Mouse (Mus musculus): ENCODE results near the gene Tenm2. TPM values are rescaled to one million over a fixed set of nuclear protein-coding genes. Genes with fewer than 3 reads are reported as not detected.

Tenm2 gene
- polyA plus RNA-seq, 1 experiment: 0.32 TPM

- no peak for TF ChIP-seq POLR2A (IDR thresholded peaks at IDR 0.05; ENCODE audit: control insufficient read depth, low read depth, low read length)
- no peak for TF ChIP-seq CTCF (IDR thresholded peaks at IDR 0.05; ENCODE audit: control insufficient read depth, insufficient read depth, insufficient replicate concordance, low read depth, low read length)
- H3K4me3 ChIP-seq (ENCODE audit: control insufficient read depth, low read depth, low read length): no peak overlapping the region
- no peaks in the 10 kb centered on the region for H3K36me3 ChIP-seq (ENCODE audit: control insufficient read depth, insufficient read depth, low read length)
- no peaks in the 10 kb centered on the region for H3K27me3 ChIP-seq (ENCODE audit: control insufficient read depth, insufficient read depth, low read length)
- H3K4me1 ChIP-seq (ENCODE audit: control insufficient read depth, insufficient read depth, low read length): no peaks in the 10 kb centered on the region
- no peak overlapping the region for H3K27ac ChIP-seq (ENCODE audit: control insufficient read depth, insufficient read depth, low read depth, low read length)
Measured at GRCm38 (mm10) chr11:36214589-36214988, 1021.2 kb downstream of the Tenm2 start.

- Histone ChIP-seq H3K27ac (ENCODE audit: control insufficient read depth, insufficient read depth, low read depth, low read length) (no peak overlapping the region), H3K4me1 (ENCODE audit: control insufficient read depth, insufficient read depth, low read length) (no peaks in the 10 kb centered on the region), H3K27me3 (ENCODE audit: control insufficient read depth, insufficient read depth, low read length) (no peaks in the 10 kb centered on the region), H3K4me3 (ENCODE audit: control insufficient read depth, low read depth, low read length) (no peak overlapping the region), H3K36me3 (ENCODE audit: control insufficient read depth, insufficient read depth, low read length) (no peaks in the 10 kb centered on the region)
- TF ChIP-seq CTCF (IDR thresholded peaks at IDR 0.05; ENCODE audit: control insufficient read depth, insufficient read depth, insufficient replicate concordance, low read depth, low read length) (no peak), POLR2A (IDR thresholded peaks at IDR 0.05; ENCODE audit: control insufficient read depth, low read depth, low read length) (no peak)
Measured at GRCm38 (mm10) chr11:36204381-36204780, 1031.4 kb downstream of the Tenm2 start.

DNA sequence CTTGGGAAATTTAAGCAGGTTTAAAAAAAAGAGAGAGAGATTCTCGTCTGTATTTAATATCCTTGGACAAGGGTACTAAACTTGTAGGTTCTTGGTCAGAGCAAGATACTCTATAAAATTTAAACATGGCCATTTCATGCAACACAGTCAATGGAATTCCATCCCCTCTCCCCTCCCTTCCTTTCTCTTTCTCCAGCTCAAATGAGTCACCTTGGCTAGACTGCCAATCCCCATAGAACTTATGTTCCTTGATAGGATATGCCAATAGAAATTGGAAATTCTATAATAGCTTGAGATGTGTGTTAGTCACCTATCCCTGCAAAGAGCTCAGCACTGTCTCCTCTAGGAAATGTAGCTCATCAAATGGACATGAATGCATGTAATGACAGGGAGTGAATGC is 1031.9 kb downstream of the Tenm2 start:
- no peaks in the 10 kb centered on the region for H3K4me1 ChIP-seq (ENCODE audit: control insufficient read depth, insufficient read depth, low read length)
- TF ChIP-seq CTCF (IDR thresholded peaks at IDR 0.05; ENCODE audit: control insufficient read depth, insufficient read depth, insufficient replicate concordance, low read depth, low read length): no peak
- no peak for TF ChIP-seq POLR2A (IDR thresholded peaks at IDR 0.05; ENCODE audit: control insufficient read depth, low read depth, low read length)
- no peaks in the 10 kb centered on the region for H3K36me3 ChIP-seq (ENCODE audit: control insufficient read depth, insufficient read depth, low read length)
- no peaks in the 10 kb centered on the region for H3K27me3 ChIP-seq (ENCODE audit: control insufficient read depth, insufficient read depth, low read length)
- no peak overlapping the region for H3K4me3 ChIP-seq (ENCODE audit: control insufficient read depth, low read depth, low read length)
- H3K27ac ChIP-seq (ENCODE audit: control insufficient read depth, insufficient read depth, low read depth, low read length): no peak overlapping the region

DNA sequence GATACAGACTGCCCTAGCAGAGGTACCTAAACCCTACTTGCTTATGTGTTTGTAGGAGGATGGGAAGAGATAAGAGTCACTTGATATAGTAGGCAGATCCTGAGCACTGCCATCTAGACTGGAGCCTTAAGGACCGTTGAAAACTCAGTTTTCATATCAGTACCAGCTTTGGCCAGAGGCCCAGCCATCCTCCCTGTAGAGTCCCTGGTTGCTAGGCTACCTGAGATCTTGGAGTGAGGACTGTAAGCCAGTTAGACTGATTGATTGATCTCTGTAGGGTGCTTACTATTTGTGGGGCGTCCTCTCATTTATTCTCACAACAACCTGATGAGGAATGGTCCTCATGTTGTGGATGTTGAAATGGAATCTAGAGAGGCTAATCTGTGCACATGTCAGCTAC is 1041.4 kb downstream of the Tenm2 start:
- Histone ChIP-seq H3K27ac (ENCODE audit: control insufficient read depth, insufficient read depth, low read depth, low read length) (no peak overlapping the region), H3K4me1 (ENCODE audit: control insufficient read depth, insufficient read depth, low read length) (no peaks in the 10 kb centered on the region), H3K4me3 (ENCODE audit: control insufficient read depth, low read depth, low read length) (no peak overlapping the region), H3K27me3 (ENCODE audit: control insufficient read depth, insufficient read depth, low read length) (no peaks in the 10 kb centered on the region), H3K36me3 (ENCODE audit: control insufficient read depth, insufficient read depth, low read length) (no peaks in the 10 kb centered on the region)
- no peak for TF ChIP-seq POLR2A (IDR thresholded peaks at IDR 0.05; ENCODE audit: control insufficient read depth, low read depth, low read length)
- TF ChIP-seq CTCF (IDR thresholded peaks at IDR 0.05; ENCODE audit: control insufficient read depth, insufficient read depth, insufficient replicate concordance, low read depth, low read length): no peak

DNA sequence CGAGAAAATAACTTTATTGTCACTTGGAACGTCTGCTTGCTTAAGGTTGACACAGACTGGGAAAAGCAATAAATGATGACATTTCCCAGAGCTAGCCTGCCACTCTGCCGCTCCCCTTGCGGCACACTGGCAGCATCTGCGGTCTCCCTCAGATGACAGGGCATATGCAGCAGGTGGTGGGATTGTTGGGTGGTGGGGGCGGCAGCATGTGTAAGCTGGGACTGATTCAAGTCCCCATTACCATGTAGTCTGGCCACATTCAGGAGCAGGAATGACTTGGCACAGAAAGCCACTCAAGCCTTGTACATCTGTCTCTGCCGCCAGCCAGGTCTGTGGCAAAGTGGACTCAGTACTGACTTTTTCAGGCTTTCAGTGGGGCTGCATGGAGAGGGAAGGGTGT is 1059.7 kb downstream of the Tenm2 start:
- no peak overlapping the region for H3K27ac ChIP-seq (ENCODE audit: control insufficient read depth, insufficient read depth, low read depth, low read length)
- TF ChIP-seq POLR2A (IDR thresholded peaks at IDR 0.05; ENCODE audit: control insufficient read depth, low read depth, low read length) (no peak), CTCF (IDR thresholded peaks at IDR 0.05; ENCODE audit: control insufficient read depth, insufficient read depth, insufficient replicate concordance, low read depth, low read length) (no peak)
- H3K36me3 ChIP-seq (ENCODE audit: control insufficient read depth, insufficient read depth, low read length): no peaks in the 10 kb centered on the region
- H3K27me3 ChIP-seq (ENCODE audit: control insufficient read depth, insufficient read depth, low read length): no peaks in the 10 kb centered on the region
- H3K4me1 ChIP-seq (ENCODE audit: control insufficient read depth, insufficient read depth, low read length): no peaks in the 10 kb centered on the region
- no peak overlapping the region for H3K4me3 ChIP-seq (ENCODE audit: control insufficient read depth, low read depth, low read length)

- Histone ChIP-seq H3K4me3 (ENCODE audit: control insufficient read depth, low read depth, low read length) (no peak overlapping the region), H3K27me3 (ENCODE audit: control insufficient read depth, insufficient read depth, low read length) (no peaks in the 10 kb centered on the region), H3K36me3 (ENCODE audit: control insufficient read depth, insufficient read depth, low read length) (no peaks in the 10 kb centered on the region), H3K4me1 (ENCODE audit: control insufficient read depth, insufficient read depth, low read length) (no peaks in the 10 kb centered on the region), H3K27ac (ENCODE audit: control insufficient read depth, insufficient read depth, low read depth, low read length) (no peak overlapping the region)
- TF ChIP-seq CTCF (IDR thresholded peaks at IDR 0.05; ENCODE audit: control insufficient read depth, insufficient read depth, insufficient replicate concordance, low read depth, low read length): no peak
Measured at GRCm38 (mm10) chr11:36173076-36173690, 1062.6 kb downstream of the Tenm2 start.

DNA sequence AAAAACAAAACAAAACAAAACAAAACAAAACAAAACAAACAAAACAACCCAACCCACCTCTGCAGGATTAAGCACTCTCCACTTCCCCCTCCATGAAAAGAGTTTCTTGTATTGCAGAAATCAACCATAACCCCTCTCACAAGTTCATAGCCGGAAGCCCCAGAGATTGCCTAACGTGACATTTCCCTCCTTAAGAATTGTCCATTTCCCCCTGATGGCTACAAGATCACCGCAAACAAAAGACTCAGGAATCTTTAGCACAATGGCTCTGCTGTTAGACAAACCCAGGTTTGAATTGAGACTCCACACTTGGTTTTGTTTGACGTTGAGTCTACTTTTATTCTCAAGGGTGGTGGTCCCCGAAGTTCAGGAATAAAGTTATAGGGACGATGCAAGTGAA is 1063.2 kb downstream of the Tenm2 start:
- TF ChIP-seq POLR2A (IDR thresholded peaks at IDR 0.05; ENCODE audit: control insufficient read depth, low read depth, low read length) (no peak), CTCF (IDR thresholded peaks at IDR 0.05; ENCODE audit: control insufficient read depth, insufficient read depth, insufficient replicate concordance, low read depth, low read length) (no peak)
- Histone ChIP-seq H3K4me3 (ENCODE audit: control insufficient read depth, low read depth, low read length) (no peak overlapping the region), H3K36me3 (ENCODE audit: control insufficient read depth, insufficient read depth, low read length) (no peaks in the 10 kb centered on the region), H3K27me3 (ENCODE audit: control insufficient read depth, insufficient read depth, low read length) (no peaks in the 10 kb centered on the region), H3K4me1 (ENCODE audit: control insufficient read depth, insufficient read depth, low read length) (no peaks in the 10 kb centered on the region), H3K27ac (ENCODE audit: control insufficient read depth, insufficient read depth, low read depth, low read length) (no peak overlapping the region)

GRCm38 (mm10) chr11:36171991-36172390 is 1063.8 kb downstream of the Tenm2 start:
- Histone ChIP-seq H3K27ac (ENCODE audit: control insufficient read depth, insufficient read depth, low read depth, low read length) (no peak overlapping the region), H3K4me1 (ENCODE audit: control insufficient read depth, insufficient read depth, low read length) (no peaks in the 10 kb centered on the region), H3K27me3 (ENCODE audit: control insufficient read depth, insufficient read depth, low read length) (no peaks in the 10 kb centered on the region), H3K36me3 (ENCODE audit: control insufficient read depth, insufficient read depth, low read length) (no peaks in the 10 kb centered on the region), H3K4me3 (ENCODE audit: control insufficient read depth, low read depth, low read length) (no peak overlapping the region)
- no peak for TF ChIP-seq CTCF (IDR thresholded peaks at IDR 0.05; ENCODE audit: control insufficient read depth, insufficient read depth, insufficient replicate concordance, low read depth, low read length)
- TF ChIP-seq POLR2A (IDR thresholded peaks at IDR 0.05; ENCODE audit: control insufficient read depth, low read depth, low read length): no peak

All from testis, adult 2 months (tissue).